Mouse (Mus musculus) cerebral cortex, adult 2 months (tissue): ENCODE data around the gene Ctsll3.

Experiments
- WGBS: fragments of 180-500 bp; shearing (Covaris S2); methylation state at CpG from one replicate; pipeline ENCODE4 v1.1.7; 2018; 5-methylcytosine and 5-hydroxymethylcytosine counted together

Gene Ctsll3

GRCm38 (mm10) chr13:60802749-60803148 is at the start of gene Ctsll3:
TSS of gene Ctsll3 (minus strand) at chr13:60802849.
- 88% methylated on average over 1 of the region's 1 CpGs for WGBS

- WGBS = 77% methylated on average over 4 of the region's 4 CpGs
Measured at GRCm38 (mm10) chr13:60848241-60849120, 45.8 kb upstream of the Ctsll3 start.

- WGBS = 76% methylated on average over 8 of the region's 8 CpGs
Measured at GRCm38 (mm10) chr13:60843153-60843552, 40.5 kb upstream of the Ctsll3 start.

GRCm38 (mm10) chr13:60842703-60843102 is 40.1 kb upstream of the Ctsll3 start:
- WGBS = 70% methylated on average over 6 of the region's 6 CpGs

GRCm38 (mm10) chr13:60839353-60839902 is 36.8 kb upstream of the Ctsll3 start:
- WGBS = 68% methylated on average over 2 of the region's 2 CpGs

GRCm38 (mm10) chr13:60826052-60826451 is 23.4 kb upstream of the Ctsll3 start:
- 61% methylated on average over 3 of the region's 3 CpGs for WGBS

GRCm38 (mm10) chr13:60820486-60821175 is 18.0 kb upstream of the Ctsll3 start:
- WGBS = 83% methylated on average over 3 of the region's 3 CpGs

GRCm38 (mm10) chr13:60819469-60819868 is 16.8 kb upstream of the Ctsll3 start:
- 18% methylated on average over 7 of the region's 7 CpGs for WGBS

GRCm38 (mm10) chr13:60813722-60814121 is 11.1 kb upstream of the Ctsll3 start:
- WGBS = 58% methylated on average over 1 of the region's 1 CpGs

- WGBS = 94% methylated on average over 6 of the region's 6 CpGs
Measured at GRCm38 (mm10) chr13:60812768-60813167, 10.1 kb upstream of the Ctsll3 start.

GRCm38 (mm10) chr13:60809690-60810089 is 7.0 kb upstream of the Ctsll3 start:
- WGBS = 69% methylated on average over 2 of the region's 2 CpGs

GRCm38 (mm10) chr13:60789466-60789865 is 13.2 kb downstream of the Ctsll3 start:
- WGBS = 85% methylated on average over 1 of the region's 1 CpGs

GRCm38 (mm10) chr13:60786264-60786663 is 16.4 kb downstream of the Ctsll3 start, which contains the start of gene BC051665:
TSS of gene BC051665 (minus strand) at chr13:60786364.

GRCm38 (mm10) chr13:60783301-60783700 is 19.3 kb downstream of the Ctsll3 start:
- WGBS = 93% methylated on average over 7 of the region's 7 CpGs

GRCm38 (mm10) chr13:60780534-60780933 is 22.1 kb downstream of the Ctsll3 start:
- 87% methylated on average over 3 of the region's 3 CpGs for WGBS

GRCm38 (mm10) chr13:60761161-60761560 is 41.5 kb downstream of the Ctsll3 start:
- 95% methylated on average over 17 of the region's 17 CpGs for WGBS

GRCm38 (mm10) chr13:60760392-60760791 is 42.3 kb downstream of the Ctsll3 start:
- 90% methylated on average over 12 of the region's 12 CpGs for WGBS

GRCm38 (mm10) chr13:60759136-60759535 is 43.5 kb downstream of the Ctsll3 start:
- 28% methylated on average over 6 of the region's 6 CpGs for WGBS

- WGBS = 87% methylated on average over 13 of the region's 13 CpGs
Measured at GRCm38 (mm10) chr13:60757292-60757691, 45.4 kb downstream of the Ctsll3 start.

- WGBS = 68% methylated on average over 2 of the region's 2 CpGs
Measured at GRCm38 (mm10) chr13:60755251-60755650, 47.4 kb downstream of the Ctsll3 start.

GRCm38 (mm10) chr13:60753216-60753615 is 49.4 kb downstream of the Ctsll3 start:
- 96% methylated on average over 6 of the region's 6 CpGs for WGBS

GRCm38 (mm10) chr13:60750930-60751329 is 51.7 kb downstream of the Ctsll3 start:
- 70% methylated on average over 7 of the region's 7 CpGs for WGBS
